Mouse (Mus musculus) megakaryocyte, embryonic 14.5 days (primary cell): ENCODE data around the gene Wdr83os.

ENCODE experiments used
- FLI1 ChIP-seq: IDR thresholded peaks from 2 replicates; pipeline ENCODE4 v1.6.1; 2012; ENCODE audit warnings: low read length, inconsistent platforms, mixed read lengths
- GATA1 ChIP-seq: IDR thresholded peaks from 3 replicates; pipeline ENCODE4 v1.6.1; 2012; ENCODE audit warnings: mixed read lengths, low read length, inconsistent platforms, borderline replicate concordance

GRCm38 (mm10) chr8:85057367-85057766 lies 23.2 kb upstream of the Wdr83os start:
- TF ChIP-seq GATA1 (no peak), FLI1 (no peak)
